Mouse (Mus musculus): ENCODE measurements at regions not wholly inside any gene's neighbourhood (a gene's known extent, or its start where the extent isn't known, plus 50 kb on each side); places are given as distances from the start of the nearest gene placed in this dataset.

- DNase-seq (ENCODE audit: low read depth, low spot score), result no peak
Measured at GRCm38 (mm10) chr4:52666768-52667480, 70.8 kb downstream of the Toporsl start.

- DNase-seq (ENCODE audit: low read depth, low spot score), result no peak
Measured at GRCm38 (mm10) chr4:52709563-52709962, 104.8 kb upstream of the Olfr275 start.

DNA sequence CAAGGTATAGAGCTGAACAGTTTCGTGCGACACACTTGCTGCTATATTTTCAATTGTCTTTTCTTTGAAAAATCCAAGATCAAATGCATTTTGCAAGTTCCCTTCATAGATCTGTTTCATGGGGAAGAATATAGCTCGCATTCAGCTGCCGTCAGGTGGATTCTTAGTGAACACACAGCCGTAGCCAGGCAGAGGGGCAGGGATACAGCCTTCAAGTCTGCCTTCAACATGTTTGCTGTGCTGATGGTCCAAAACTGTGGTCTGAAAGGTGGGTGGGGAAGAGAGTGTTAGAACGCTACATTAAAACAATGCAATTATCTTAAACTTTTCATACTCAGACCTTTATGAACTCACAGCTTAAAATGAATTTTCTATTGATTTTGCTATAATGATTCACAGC, 88.2 kb upstream of the Olfr275 start:
- no peak for DNase-seq (ENCODE audit: low read depth, low spot score)

GRCm38 (mm10) chr4:52726625-52727297, 87.6 kb upstream of the Olfr275 start:
- DNase-seq (ENCODE audit: low read depth, low spot score), result peak; percentile 11

- no peak for DNase-seq (ENCODE audit: low read depth, low spot score)
Measured at GRCm38 (mm10) chr4:52733141-52733540, 81.3 kb upstream of the Olfr275 start.

- no peak for DNase-seq (ENCODE audit: low read depth, low spot score)
Measured at GRCm38 (mm10) chr4:52739543-52740474, 74.6 kb upstream of the Olfr275 start.

GRCm38 (mm10) chr4:52752838-52753509, 61.4 kb upstream of the Olfr275 start:
- no peak for DNase-seq (ENCODE audit: low read depth, low spot score)
